ENCODE assay signal across 10 mouse cellular contexts in the genomic region with DNA sequence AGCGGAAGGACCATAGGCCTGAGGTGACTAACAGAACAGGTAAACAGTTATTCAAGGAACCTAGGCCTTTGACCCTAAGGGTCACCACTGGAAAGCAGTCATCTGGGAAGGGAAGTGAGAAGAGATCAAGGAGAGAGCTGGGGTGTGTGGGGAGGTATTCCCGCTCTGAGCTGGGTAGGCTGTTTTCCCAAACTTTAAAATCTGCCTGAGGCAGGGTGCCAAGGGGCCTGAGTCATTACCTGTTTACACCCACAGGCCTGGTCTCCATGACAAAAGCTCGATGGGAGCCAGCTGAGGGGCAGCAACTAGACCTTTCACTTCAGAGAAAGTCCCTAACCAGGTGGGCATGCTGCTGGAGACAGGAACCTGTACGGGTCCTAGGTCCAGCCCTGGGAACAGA. TPM values are rescaled to one million over a fixed set of nuclear protein-coding genes. Genes with fewer than 3 reads are reported as not detected.
DNase-seq lines count a peak whose midpoint lies in the region.
"Had no signal": no experiment of that assay in that cellular context is flagged by ENCODE, and none has a peak within 500 bp of the region (broad histone marks: within the 10 kb centered on the region; RNA-seq: fewer than 3 reads in every experiment).

No protein-coding gene starts in this region.

- peak; percentile 38 for DNase-seq in ovary, adult 18-20 months (ENCODE audit: low spot score)
- DNase-seq in ovary, postnatal 14 days (ENCODE audit: low spot score), result no peak
- peak; percentile 59 for DNase-seq in adrenal gland, postnatal 25 days
- peak; percentile 37 to 38 for DNase-seq in heart, postnatal 10 days
- DNase-seq in lung, postnatal 25 days (ENCODE audit: low spot score), result peak; percentile 45
- DNase-seq in cerebellum, adult 9-11 months, result no peak
- no peak for DNase-seq in left cerebral cortex, postnatal 25 days (ENCODE audit: low spot score in 2 of 2)
- DNase-seq: cerebellum, adult 2 months; liver, embryonic 13.5 days; spleen, adult 18-20 months had no signal

- intact Hi-C loops in heart, postnatal 10 days (cut with DNase I), result no loop called here
- intact Hi-C loops in left cerebral cortex, postnatal 25 days (cut with DNase I), result no loop called here

RNA-seq across cellular contexts. Expression of gene Rpl31, which starts 31.6 kb away (rescaled TPM):
- 664 and 759 TPM in 2 replicates for total RNA-seq in adrenal gland, postnatal 25 days (2021)
- total RNA-seq in heart, postnatal 10 days (2021), result 100 to 1,000 TPM; 730 to 733 TPM
- 100 to 1,000 TPM; 449 to 504 TPM for total RNA-seq in left cerebral cortex, postnatal 25 days (2021)

Comparison
In these comparisons a context has a peak if more than half of its experiments do, and no peak if none do; other contexts are left out.
1. DNase-seq: peak in ovary, adult 18-20 months (single experiment), adrenal gland, postnatal 25 days (single experiment), heart, postnatal 10 days (2 of 2) and lung, postnatal 25 days (single experiment); none in ovary, postnatal 14 days (single experiment), cerebellum, adult 9-11 months (single experiment) and left cerebral cortex, postnatal 25 days (0 of 2).